Mouse (Mus musculus): ENCODE measurements around the gene Vmn1r124. TPM values are rescaled to one million over a fixed set of nuclear protein-coding genes. Genes with fewer than 3 reads are reported as not detected.
"Not testable (repeated sequence)": the region's sequence is repeated elsewhere in the genome, so short reads cannot be mapped to it uniquely, and the experiment has no call there.

Vmn1r124 gene
- not detected for total RNA-seq (2021)
- long read RNA-seq, experiment 1: 0 reads
- long read RNA-seq, experiment 2: 0 reads

- H3K27ac ChIP-seq; DNase-seq; H3K4me3 ChIP-seq; intact Hi-C loops (cut with DNase I): not testable (repeated sequence)
Observed at GRCm38 (mm10) chr7:21260517-21260916, at the start of gene Vmn1r124. Vmn1r124 (minus strand) TSS chr7:21260617.

GRCm38 (mm10) chr7:21301367-21301766 is 41.0 kb upstream of the Vmn1r124 start, which contains the start of gene Vmn1r126:
Vmn1r126 (minus strand) TSS chr7:21301467.
- DNase-seq; H3K4me3 ChIP-seq; intact Hi-C loops (cut with DNase I); H3K27ac ChIP-seq: not testable (repeated sequence)

GRCm38 (mm10) chr7:21271879-21272278 is 11.5 kb upstream of the Vmn1r124 start, which contains the start of gene Vmn1r125:
Vmn1r125 (plus strand) TSS chr7:21272179.
- DNase-seq; H3K4me3 ChIP-seq; H3K27ac ChIP-seq; intact Hi-C loops (cut with DNase I): not testable (repeated sequence)

Other genes with a start within 250 kb of the Vmn1r124 start
- not detected for gene Vmn1r119, start 248.2 kb downstream of the Vmn1r124 start, total RNA-seq (2021)
- gene Vmn1r120, start 206.8 kb downstream of the Vmn1r124 start, total RNA-seq (2021): not detected
- gene Vmn1r121, start 162.1 kb downstream of the Vmn1r124 start, total RNA-seq (2021): not detected
- gene Vmn1r122, start 126.5 kb downstream of the Vmn1r124 start, total RNA-seq (2021): not detected
- gene Vmn1r123, start 98.4 kb downstream of the Vmn1r124 start, total RNA-seq (2021): not detected
- not detected for gene Gm5157, start 70.2 kb downstream of the Vmn1r124 start, total RNA-seq (2021)
- not detected for gene Vmn1r125, start 11.6 kb upstream of the Vmn1r124 start, total RNA-seq (2021)
- gene Vmn1r126, start 40.9 kb upstream of the Vmn1r124 start, total RNA-seq (2021): not detected
- gene Vmn1r127, start 59.2 kb upstream of the Vmn1r124 start, total RNA-seq (2021): not detected
- gene Vmn1r128, start 88.8 kb upstream of the Vmn1r124 start, total RNA-seq (2021): not detected
- gene Vmn1r129, start 100.7 kb upstream of the Vmn1r124 start, total RNA-seq (2021): not detected
- gene Gm6882, start 172.1 kb upstream of the Vmn1r124 start, total RNA-seq (2021): not detected

Measured in gastrocnemius, adult 2 months (tissue).